Mouse (Mus musculus) testis, adult 2 months (tissue): Measurements from ENCODE around the gene Slc35b3. TPM values are rescaled to one million over a fixed set of nuclear protein-coding genes. Genes with fewer than 3 reads are reported as not detected.

Experiments used
- H3K27ac ChIP-seq: fragments of 200-500 bp; 2 replicates; pipeline ENCODE4 v1.5.1; 2012; ENCODE audit warnings: low read depth, low read length; ENCODE audit not compliant: control insufficient read depth, insufficient read depth
- H3K27me3 ChIP-seq: fragments of 200-500 bp; 2 replicates; pipeline ENCODE4 v1.6.1; 2012; ENCODE audit warnings: mild to moderate bottlenecking, low read length, moderate library complexity; ENCODE audit not compliant: control insufficient read depth, insufficient read depth
- H3K36me3 ChIP-seq: fragments of 200-500 bp; 2 replicates; pipeline ENCODE4 v1.6.1; 2012; ENCODE audit warnings: mild to moderate bottlenecking, low read length; ENCODE audit not compliant: control insufficient read depth, insufficient read depth
- H3K4me1 ChIP-seq: fragments of 200-500 bp; 2 replicates; pipeline ENCODE4 v1.6.1; 2012; ENCODE audit warnings: low read length; ENCODE audit not compliant: control insufficient read depth, insufficient read depth
- H3K4me3 ChIP-seq: fragments of 200-500 bp; 2 replicates; pipeline ENCODE4 v1.5.1; 2012; ENCODE audit warnings: low read depth, mild to moderate bottlenecking, low read length, moderate library complexity, mixed read lengths; ENCODE audit not compliant: control insufficient read depth
- CTCF ChIP-seq: fragments of 200-500 bp; IDR thresholded peaks from 2 replicates; pipeline ENCODE4 v1.5.1; 2012; ENCODE audit warnings: low read depth, mild to moderate bottlenecking, inconsistent platforms, low read length, moderate library complexity; ENCODE audit not compliant: control insufficient read depth, insufficient read depth, insufficient replicate concordance
- POLR2A ChIP-seq: fragments of 200-500 bp; IDR thresholded peaks from 2 replicates; pipeline ENCODE4 v1.6.1; 2012; ENCODE audit warnings: low read depth, mild to moderate bottlenecking, inconsistent platforms, low read length, moderate library complexity; ENCODE audit not compliant: control insufficient read depth
- polyA plus RNA-seq: library from polyadenylated mRNA; depleted of rRNA; stranded (reverse); fragments of >200 nt; gene quantifications from 2 replicates; pipeline ENCODE4 v1.2.3, GENCODE M21; 2012

Gene Slc35b3
- polyA plus RNA-seq, 1 experiment, result 14.2 TPM

GRCm38 (mm10) chr13:38983751-38984150 is 23.1 kb upstream of the Slc35b3 start:
- Histone ChIP-seq H3K4me1 (no peaks in the 10 kb centered on the region), H3K4me3 (no peak overlapping the region), H3K27me3 (no peaks in the 10 kb centered on the region), H3K36me3 (no peaks in the 10 kb centered on the region), H3K27ac (no peak overlapping the region)
- TF ChIP-seq POLR2A (no peak), CTCF (no peak)

DNA sequence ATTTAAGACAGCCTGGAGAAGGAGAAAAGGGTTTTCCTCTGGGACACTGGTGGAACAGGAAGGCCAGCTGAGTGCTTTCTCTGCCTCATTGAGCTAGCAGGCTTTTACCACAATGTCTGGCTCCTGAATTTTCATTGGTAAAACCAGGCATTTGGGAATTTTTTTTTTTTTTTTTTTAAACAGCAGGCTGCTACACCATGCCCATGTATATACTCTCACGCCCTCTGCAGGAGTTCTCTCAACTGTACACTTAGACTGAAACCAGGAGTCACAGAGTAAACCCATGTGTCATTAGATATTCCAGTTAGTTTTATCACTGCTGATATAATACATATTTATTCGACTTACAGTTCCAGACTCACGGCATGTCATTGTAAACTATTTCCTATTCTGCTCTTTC is 20.2 kb upstream of the Slc35b3 start:
- Histone ChIP-seq H3K27ac (no peak overlapping the region), H3K4me3 (no peak overlapping the region), H3K4me1 (no peaks in the 10 kb centered on the region), H3K27me3 (no peaks in the 10 kb centered on the region), H3K36me3 (no peaks in the 10 kb centered on the region)
- TF ChIP-seq POLR2A, result no peak
- no peak for TF ChIP-seq CTCF

GRCm38 (mm10) chr13:38976978-38977377 is 16.3 kb upstream of the Slc35b3 start:
- H3K4me1 ChIP-seq, result no peaks in the 10 kb centered on the region
- no peak overlapping the region for H3K4me3 ChIP-seq
- no peak for TF ChIP-seq CTCF
- no peak for TF ChIP-seq POLR2A
- no peaks in the 10 kb centered on the region for H3K27me3 ChIP-seq
- H3K27ac ChIP-seq, result no peak overlapping the region
- no peaks in the 10 kb centered on the region for H3K36me3 ChIP-seq

DNA sequence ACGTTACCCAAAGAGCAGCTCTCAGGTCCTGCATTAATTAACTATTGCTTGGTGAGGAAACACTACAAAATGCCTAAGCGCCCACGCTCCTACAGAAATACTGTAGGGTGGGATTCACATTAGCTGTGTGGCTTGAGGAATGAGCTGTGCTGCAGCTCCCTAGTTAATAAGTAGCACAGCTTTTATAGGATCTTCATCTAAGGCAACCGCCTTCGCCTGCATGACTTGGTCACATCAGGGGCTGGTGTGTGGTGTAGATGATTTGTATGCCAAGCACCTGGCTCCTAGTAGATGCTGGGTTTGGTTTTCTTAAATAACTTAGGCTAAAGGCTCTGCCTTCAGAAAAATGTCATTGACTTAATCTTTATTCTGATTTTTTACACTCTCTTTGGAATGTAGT is 15.2 kb upstream of the Slc35b3 start:
- Histone ChIP-seq H3K4me3 (no peak overlapping the region), H3K27me3 (no peaks in the 10 kb centered on the region), H3K4me1 (no peaks in the 10 kb centered on the region), H3K27ac (no peak overlapping the region), H3K36me3 (no peaks in the 10 kb centered on the region)
- TF ChIP-seq POLR2A (no peak), CTCF (no peak)

DNA sequence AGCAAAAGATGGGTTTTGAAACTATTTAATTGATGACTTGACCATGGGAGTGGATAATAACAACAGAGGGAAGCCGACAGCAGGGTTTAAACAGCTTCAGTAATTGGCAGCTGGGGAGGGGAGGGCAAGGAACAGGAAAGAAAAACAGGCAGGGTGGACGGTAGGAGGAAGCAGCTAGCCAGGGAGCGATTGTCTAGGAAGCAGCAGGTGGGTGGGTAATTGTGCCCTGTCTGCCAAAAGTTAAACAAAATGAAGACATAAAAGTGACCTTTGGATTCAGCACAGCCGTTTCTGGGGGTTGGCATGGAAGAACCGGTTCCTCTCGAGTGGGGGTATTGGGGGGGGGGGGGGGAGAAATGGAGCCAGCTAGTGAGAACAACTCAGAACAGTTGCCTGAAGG is 11.9 kb upstream of the Slc35b3 start:
- no peak for TF ChIP-seq POLR2A
- TF ChIP-seq CTCF, result no peak
- Histone ChIP-seq H3K27me3 (no peaks in the 10 kb centered on the region), H3K4me1 (no peaks in the 10 kb centered on the region; the same call in 1 of the 2 replicates), H3K4me3 (no peak overlapping the region), H3K36me3 (no peaks in the 10 kb centered on the region), H3K27ac (no peak overlapping the region)

- Histone ChIP-seq H3K4me3 (no peak overlapping the region), H3K27me3 (no peaks in the 10 kb centered on the region), H3K4me1 (no peaks in the 10 kb centered on the region; the same call in 1 of the 2 replicates), H3K27ac (no peak overlapping the region), H3K36me3 (no peaks in the 10 kb centered on the region)
- TF ChIP-seq POLR2A (no peak), CTCF (no peak)
Measured at GRCm38 (mm10) chr13:38971047-38971446, 10.4 kb upstream of the Slc35b3 start.

- H3K4me3 ChIP-seq, result peak overlapping the region; percentile 71
Measured at GRCm38 (mm10) chr13:38967518-38967917, 6.8 kb upstream of the Slc35b3 start.

DNA sequence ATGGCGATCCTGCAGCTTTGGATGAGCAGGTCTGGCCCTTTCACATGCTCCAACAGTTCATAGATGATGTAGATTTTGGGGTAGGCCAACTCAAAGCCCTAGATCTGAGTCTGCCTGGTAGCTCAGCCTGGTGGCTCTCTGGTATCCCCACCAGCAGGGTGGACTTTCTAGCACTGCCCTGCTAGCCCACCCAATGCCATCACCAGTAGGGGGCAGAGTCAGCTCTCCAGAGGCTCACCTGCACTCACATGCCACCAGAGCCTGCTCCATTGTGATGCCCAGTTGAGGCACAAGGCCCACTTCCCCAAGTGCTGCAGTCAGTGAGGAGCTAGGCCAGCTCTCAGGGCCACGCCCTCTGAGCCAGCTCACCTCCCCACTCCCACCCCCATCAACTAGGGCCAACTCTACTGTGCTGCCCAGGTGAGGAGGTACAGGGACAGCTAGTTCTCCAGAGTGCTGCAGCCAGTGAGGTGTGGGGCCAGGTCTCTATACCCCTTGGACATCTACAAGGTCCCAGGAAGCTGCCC is 6.3 kb upstream of the Slc35b3 start:
- TF ChIP-seq POLR2A (peak; percentile 67; the same call in 1 of the 2 replicates), CTCF (no peak; the same call in 1 of the 2 replicates)
- Histone ChIP-seq H3K36me3 (no peaks in the 10 kb centered on the region), H3K27ac (no peak overlapping the region), H3K4me3 (peak overlapping the region; percentile 71), H3K4me1 (no peaks in the 10 kb centered on the region; the same call in 1 of the 2 replicates), H3K27me3 (no peaks in the 10 kb centered on the region)

More at GRCm38 (mm10) chr13:38967518-38967917, 6.8 kb upstream of the Slc35b3 start:
- no peaks in the 10 kb centered on the region for H3K27me3 ChIP-seq
- H3K4me1 ChIP-seq, result no peaks in the 10 kb centered on the region; the same call in 1 of the 2 replicates
- TF ChIP-seq CTCF, result no peak
- no peak for TF ChIP-seq POLR2A
- H3K27ac ChIP-seq, result no peak overlapping the region
- no peaks in the 10 kb centered on the region for H3K36me3 ChIP-seq
